Mouse (Mus musculus): ENCODE measurements at regions not wholly inside any gene's neighbourhood (a gene's known extent, or its start where the extent isn't known, plus 50 kb on each side); places are given as distances from the start of the nearest gene placed in this dataset.
A peak's percentile ranks its signal among the peaks of the same experiment; 100 is the strongest.

DNA sequence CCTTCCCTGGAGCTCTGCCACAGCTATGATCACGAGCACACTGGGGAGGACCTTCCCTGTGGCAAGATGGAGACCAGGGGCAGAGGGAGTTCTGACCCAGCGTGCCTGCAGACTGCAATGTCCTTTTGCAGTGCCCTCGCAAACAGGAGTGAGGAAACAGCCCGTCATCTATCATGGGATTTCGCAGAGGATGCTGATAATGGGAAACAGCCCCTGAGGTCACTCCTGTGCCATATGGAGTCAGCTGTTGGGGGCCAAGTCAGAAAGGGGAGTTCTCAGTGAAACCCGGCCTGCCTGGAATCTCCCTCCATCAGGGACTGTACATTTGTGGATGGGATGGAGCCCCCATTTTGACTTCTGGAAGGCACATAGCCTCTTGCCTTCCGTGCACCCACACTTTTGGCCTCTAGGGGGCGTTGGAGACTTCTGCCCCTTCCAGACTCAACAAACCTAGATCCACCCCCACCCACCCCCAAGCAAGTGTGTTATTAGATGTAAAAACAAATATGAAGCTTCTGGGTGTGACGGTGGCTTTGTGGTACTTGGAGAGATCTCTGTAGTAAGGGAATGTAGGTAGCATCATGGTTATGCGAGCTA, 98.1 kb downstream of the Kdr start:
- no peak overlapping the region for H3K4me3 ChIP-seq (replicated peaks)
- ATAC-seq (ENCODE audit: low read depth) (no peak), DNase-seq (no peak)
- peaks cover 7% of the 10 kb centered on the region; the same call in 1 of the 2 replicates for H3K4me1 ChIP-seq (replicated peaks)
- H3K27me3 ChIP-seq, result 0 out of 2 replicates have a peak, but pooled peaks cover 3% of the 10 kb centered on the region
- H3K36me3 ChIP-seq, result no peaks in the 10 kb centered on the region
- H3K27ac ChIP-seq, result no peak overlapping the region
- 47% methylated on average over 10 of the region's 10 CpGs for WGBS (ENCODE audit: insufficient replicate concordance)
- no peaks in the 10 kb centered on the region for H3K9me3 ChIP-seq (replicated peaks)
- no peak overlapping the region for H3K9ac ChIP-seq
- no peak overlapping the region for H3K4me2 ChIP-seq

DNA sequence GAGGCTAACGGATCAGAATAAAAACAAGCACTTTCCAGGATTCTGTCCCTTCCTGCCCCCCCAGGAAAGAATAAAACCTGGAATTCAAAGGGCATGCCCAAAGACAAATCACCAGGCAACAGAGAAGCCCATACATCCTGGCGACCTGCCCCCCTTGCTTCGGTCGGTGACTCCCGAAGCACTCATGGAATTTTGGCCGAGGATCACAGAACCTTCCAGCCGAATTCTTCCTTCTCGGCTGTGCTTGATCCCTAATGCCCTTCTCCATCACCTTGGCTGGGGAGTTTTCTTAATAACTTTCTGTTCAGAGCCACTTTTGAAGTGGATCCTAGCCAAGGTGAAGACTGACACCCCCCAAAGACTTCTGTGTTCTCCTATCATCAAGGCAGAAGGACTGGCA, 99.9 kb downstream of the Kdr start:
- Histone ChIP-seq H3K4me1 (replicated peaks) (peaks cover 7% of the 10 kb centered on the region; the same call in 1 of the 2 replicates), H3K9me3 (replicated peaks) (no peaks in the 10 kb centered on the region), H3K27ac (no peak overlapping the region), H3K36me3 (no peaks in the 10 kb centered on the region), H3K4me3 (replicated peaks) (no peak overlapping the region), H3K9ac (no peak overlapping the region), H3K4me2 (no peak overlapping the region), H3K27me3 (0 out of 2 replicates have a peak, but pooled peaks cover 3% of the 10 kb centered on the region)
- WGBS (ENCODE audit: insufficient replicate concordance), result 81% methylated on average over 8 of the region's 8 CpGs
- ATAC-seq (ENCODE audit: low read depth), result no peak
- DNase-seq, result no peak

DNA sequence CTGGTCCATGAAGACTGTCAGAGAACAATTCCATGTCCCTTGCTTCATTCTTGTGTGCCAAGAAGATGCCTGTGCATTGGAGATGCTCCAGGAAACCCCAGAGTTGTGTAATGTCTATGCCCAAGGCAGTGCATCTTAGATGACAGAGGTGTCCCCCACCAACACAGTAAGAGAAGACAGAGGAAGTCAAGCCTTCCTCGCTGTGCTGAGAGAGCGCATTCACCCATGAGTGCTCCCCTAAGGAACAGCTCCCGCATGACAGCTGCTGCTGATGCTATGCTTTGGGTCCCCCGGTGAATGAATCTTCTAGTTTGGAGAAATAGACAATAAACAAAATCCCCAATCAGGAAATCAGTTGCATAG, 100.7 kb downstream of the Kdr start:
- Histone ChIP-seq H3K27ac (no peak overlapping the region), H3K9me3 (replicated peaks) (no peaks in the 10 kb centered on the region), H3K36me3 (no peaks in the 10 kb centered on the region), H3K4me1 (replicated peaks) (peaks cover 7% of the 10 kb centered on the region; the same call in 1 of the 2 replicates), H3K27me3 (0 out of 2 replicates have a peak, but pooled peaks cover 3% of the 10 kb centered on the region), H3K9ac (no peak overlapping the region), H3K4me3 (replicated peaks) (no peak overlapping the region), H3K4me2 (no peak overlapping the region)
- WGBS (ENCODE audit: insufficient replicate concordance), result 26% methylated on average over 4 of the region's 4 CpGs
- DNase-seq, result no peak
- ATAC-seq (ENCODE audit: low read depth), result no peak

DNA sequence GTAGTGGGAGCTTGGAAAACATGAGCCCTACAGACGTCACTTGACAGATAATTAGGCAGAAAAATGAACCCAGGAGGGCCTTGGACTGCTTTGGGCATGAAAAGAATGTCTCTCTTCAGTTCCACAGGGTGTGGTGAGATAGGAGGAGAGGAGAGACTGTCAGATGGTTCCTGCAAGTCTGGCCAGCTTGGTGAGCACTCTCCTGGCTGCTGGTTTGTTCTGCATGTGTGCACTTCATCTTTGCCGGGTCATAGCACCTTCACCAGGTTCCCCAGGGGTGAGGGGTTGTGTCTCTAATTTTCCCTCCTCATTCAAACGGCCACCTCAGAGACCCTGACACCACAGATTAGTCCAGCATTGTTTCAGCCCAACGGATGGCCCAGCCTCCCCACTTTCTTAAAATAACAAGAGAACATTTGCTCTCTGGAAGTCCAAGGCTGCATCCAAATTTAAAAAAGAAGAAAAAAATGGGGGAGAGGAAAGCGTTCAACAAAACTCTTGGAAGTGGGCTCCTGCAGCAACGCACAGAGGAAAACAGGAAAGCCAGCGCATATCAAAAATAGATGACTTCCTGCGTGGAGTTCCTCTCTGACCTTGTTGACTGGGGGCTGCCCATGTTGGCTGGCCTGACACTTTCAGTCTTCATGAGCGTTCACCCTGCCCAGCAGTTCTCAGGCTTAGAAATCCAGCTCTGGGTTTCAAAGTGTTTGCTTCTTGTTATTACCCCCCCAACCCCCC, 101.2 kb downstream of the Kdr start:
- Histone ChIP-seq H3K27ac (no peak overlapping the region), H3K27me3 (0 out of 2 replicates have a peak, but pooled peaks cover 3% of the 10 kb centered on the region), H3K36me3 (no peaks in the 10 kb centered on the region), H3K4me1 (replicated peaks) (peaks cover 7% of the 10 kb centered on the region; the same call in 1 of the 2 replicates), H3K9ac (no peak overlapping the region), H3K9me3 (replicated peaks) (no peaks in the 10 kb centered on the region), H3K4me3 (replicated peaks) (no peak overlapping the region), H3K4me2 (no peak overlapping the region)
- DNase-seq (no peak), ATAC-seq (ENCODE audit: low read depth) (no peak)
- WGBS (ENCODE audit: insufficient replicate concordance), result 14% methylated on average over 9 of the region's 9 CpGs

DNA sequence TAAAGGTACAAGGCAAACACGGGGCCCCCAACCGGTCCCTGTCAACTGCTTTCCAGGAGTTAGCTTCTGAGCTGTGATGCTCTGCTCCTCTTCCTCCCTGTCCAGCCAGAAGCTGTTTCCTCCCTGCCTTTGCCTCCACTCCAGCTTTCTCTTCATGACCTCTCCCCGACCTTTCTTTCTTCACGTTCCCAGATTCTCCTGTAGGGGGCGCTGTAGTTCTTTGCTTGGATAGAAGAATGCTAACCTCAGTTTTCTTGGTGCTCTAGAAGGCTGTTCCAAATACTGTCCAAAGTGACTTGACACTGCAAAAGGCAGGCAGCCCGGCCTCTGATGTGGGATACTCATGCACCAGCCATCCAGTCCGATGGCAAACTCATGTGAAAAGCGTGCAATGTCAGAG, 107.1 kb downstream of the Kdr start:
- no peaks in the 10 kb centered on the region for H3K36me3 ChIP-seq
- H3K27me3 ChIP-seq, result no peaks in the 10 kb centered on the region
- DNase-seq (peak; percentile 46), ATAC-seq (ENCODE audit: low read depth) (no peak)
- WGBS (ENCODE audit: insufficient replicate concordance), result 14% methylated on average over 8 of the region's 8 CpGs
- no peak overlapping the region for H3K27ac ChIP-seq
- H3K4me3 ChIP-seq (replicated peaks), result no peak overlapping the region
- no peak overlapping the region for H3K4me2 ChIP-seq
- no peaks in the 10 kb centered on the region for H3K4me1 ChIP-seq (replicated peaks)
- no peaks in the 10 kb centered on the region for H3K9me3 ChIP-seq (replicated peaks)
- no peak overlapping the region for H3K9ac ChIP-seq

DNA sequence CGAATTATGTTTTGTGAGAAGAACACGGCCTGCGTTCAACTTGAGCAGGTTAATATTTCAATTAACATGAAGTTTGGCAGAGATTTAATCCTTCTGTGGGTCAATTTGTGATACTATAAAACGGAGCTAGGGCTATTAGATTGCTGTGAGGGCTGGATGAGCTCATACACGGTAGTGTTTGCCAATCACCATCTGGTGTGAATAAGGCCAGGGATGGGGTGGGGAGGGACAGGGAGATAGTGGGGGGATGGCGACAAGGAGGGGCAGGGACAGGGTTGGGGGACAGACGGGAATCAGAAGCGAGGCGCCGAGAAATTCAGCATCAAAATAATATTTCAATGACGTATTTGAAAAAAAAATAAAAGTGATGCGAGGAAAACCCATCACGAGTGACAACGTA, 107.6 kb downstream of the Kdr start:
- Histone ChIP-seq H3K9ac (no peak overlapping the region), H3K4me2 (no peak overlapping the region), H3K4me1 (replicated peaks) (no peaks in the 10 kb centered on the region), H3K36me3 (no peaks in the 10 kb centered on the region), H3K4me3 (replicated peaks) (no peak overlapping the region), H3K27ac (no peak overlapping the region), H3K9me3 (replicated peaks) (no peaks in the 10 kb centered on the region), H3K27me3 (no peaks in the 10 kb centered on the region)
- DNase-seq, result no peak
- 69% methylated on average over 14 of the region's 14 CpGs for WGBS (ENCODE audit: insufficient replicate concordance)
- ATAC-seq (ENCODE audit: low read depth), result no peak

DNA sequence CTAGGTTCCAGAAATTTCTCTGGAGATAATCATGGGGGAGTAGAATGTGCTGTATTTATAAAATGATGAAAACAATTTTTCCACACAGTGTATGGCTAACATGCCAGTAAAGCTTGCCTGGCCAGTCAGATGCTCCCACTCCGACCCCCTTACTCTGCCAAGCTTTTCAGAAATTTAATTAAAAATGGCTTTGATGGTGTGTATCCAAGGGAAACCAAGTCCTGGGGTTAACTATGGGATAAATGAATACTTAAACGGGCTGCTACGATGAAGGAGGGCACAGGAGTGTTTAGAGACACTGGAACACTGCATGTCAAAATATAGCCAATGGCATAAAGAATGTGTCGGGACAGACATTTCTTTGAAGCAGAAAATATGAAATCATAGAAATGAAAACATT, 108.7 kb downstream of the Kdr start:
- WGBS (ENCODE audit: insufficient replicate concordance), result 72% methylated on average over 4 of the region's 4 CpGs
- H3K27ac ChIP-seq, result no peak overlapping the region
- no peak overlapping the region for H3K4me3 ChIP-seq (replicated peaks)
- H3K36me3 ChIP-seq, result no peaks in the 10 kb centered on the region
- H3K9me3 ChIP-seq (replicated peaks), result no peaks in the 10 kb centered on the region
- no peaks in the 10 kb centered on the region for H3K4me1 ChIP-seq (replicated peaks)
- ATAC-seq (ENCODE audit: low read depth) (no peak), DNase-seq (no peak)
- H3K9ac ChIP-seq, result no peak overlapping the region
- H3K27me3 ChIP-seq, result no peaks in the 10 kb centered on the region
- H3K4me2 ChIP-seq, result no peak overlapping the region

DNA sequence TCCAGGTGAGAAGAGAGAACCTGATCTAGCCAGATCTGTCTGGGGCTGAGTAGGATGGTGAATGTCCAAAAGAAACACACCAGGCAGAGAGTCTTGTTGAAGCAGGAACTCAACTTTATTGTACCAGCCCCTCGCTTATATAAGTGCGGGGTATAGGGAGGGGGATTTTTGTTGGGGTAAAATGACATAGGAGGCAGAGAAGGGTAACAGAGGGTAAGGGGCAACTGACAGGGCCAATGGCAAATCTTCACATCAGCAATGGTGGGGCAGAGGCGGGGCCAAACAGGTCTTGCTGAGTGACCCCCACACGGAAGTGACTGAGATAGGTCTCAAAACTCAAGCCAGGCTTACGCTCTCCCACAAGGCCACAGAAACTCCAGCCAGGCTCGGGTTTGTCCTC, 113.2 kb downstream of the Kdr start:
- WGBS (ENCODE audit: insufficient replicate concordance), result 64% methylated on average over 6 of the region's 6 CpGs
- Histone ChIP-seq H3K4me1 (replicated peaks) (no peaks in the 10 kb centered on the region), H3K4me2 (no peak overlapping the region), H3K36me3 (no peaks in the 10 kb centered on the region), H3K9me3 (replicated peaks) (no peaks in the 10 kb centered on the region), H3K27ac (no peak overlapping the region), H3K4me3 (replicated peaks) (no peak overlapping the region), H3K9ac (no peak overlapping the region), H3K27me3 (0 out of 2 replicates have a peak, but pooled peaks cover 4% of the 10 kb centered on the region)
- DNase-seq (no peak), ATAC-seq (ENCODE audit: low read depth) (no peak)

DNA sequence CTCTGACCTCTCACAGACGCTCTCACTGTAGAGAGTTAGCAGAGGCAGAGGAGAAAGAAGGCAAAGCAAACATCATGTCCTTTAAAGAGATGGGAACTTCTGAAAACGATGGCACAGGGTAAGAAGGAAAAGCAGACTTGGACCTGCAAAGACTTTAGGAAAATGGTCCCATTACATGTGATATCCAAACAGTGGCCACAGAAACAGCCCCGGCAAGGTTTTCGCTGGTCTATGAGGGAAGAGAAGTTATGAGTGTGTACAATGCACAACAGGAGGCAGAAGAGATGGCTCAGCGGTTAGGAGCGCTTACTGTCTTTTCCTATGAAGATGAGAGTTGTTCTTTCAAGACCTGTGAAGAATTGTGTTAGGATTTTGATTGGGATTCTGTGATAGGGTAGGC, 114.9 kb downstream of the Kdr start:
- Histone ChIP-seq H3K27ac (no peak overlapping the region), H3K9ac (no peak overlapping the region), H3K4me3 (replicated peaks) (no peak overlapping the region), H3K4me1 (replicated peaks) (no peaks in the 10 kb centered on the region), H3K36me3 (no peaks in the 10 kb centered on the region), H3K4me2 (no peak overlapping the region), H3K9me3 (replicated peaks) (no peaks in the 10 kb centered on the region), H3K27me3 (0 out of 2 replicates have a peak, but pooled peaks cover 4% of the 10 kb centered on the region)
- 64% methylated on average over 6 of the region's 6 CpGs for WGBS (ENCODE audit: insufficient replicate concordance)
- DNase-seq (no peak), ATAC-seq (ENCODE audit: low read depth) (no peak)

DNA sequence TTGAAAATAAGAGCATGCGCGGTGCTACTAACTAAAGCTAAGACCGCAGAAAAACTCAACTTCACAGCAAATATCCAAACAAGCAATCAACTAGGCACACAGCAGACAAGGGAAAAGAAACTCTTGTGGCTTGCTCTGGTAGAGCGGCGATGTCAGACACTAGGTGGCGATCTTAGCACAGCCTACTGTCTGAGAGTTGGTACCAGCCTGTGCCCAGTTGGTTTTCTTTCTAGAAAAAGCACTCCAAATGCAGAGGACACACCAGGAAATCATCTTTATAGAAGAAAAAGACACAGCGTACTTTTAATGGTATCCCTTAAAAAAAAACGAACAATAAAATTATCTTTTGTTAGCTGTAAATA, 115.6 kb downstream of the Kdr start:
- Histone ChIP-seq H3K4me1 (replicated peaks) (0 out of 2 replicates have a peak, but pooled peaks cover 2% of the 10 kb centered on the region), H3K27me3 (0 out of 2 replicates have a peak, but pooled peaks cover 4% of the 10 kb centered on the region), H3K27ac (no peak overlapping the region), H3K4me3 (replicated peaks) (no peak overlapping the region), H3K4me2 (no peak overlapping the region), H3K36me3 (no peaks in the 10 kb centered on the region), H3K9me3 (replicated peaks) (no peaks in the 10 kb centered on the region), H3K9ac (no peak overlapping the region)
- peak; percentile 11 for DNase-seq
- no peak for ATAC-seq (ENCODE audit: low read depth)
- WGBS (ENCODE audit: insufficient replicate concordance), result 10% methylated on average over 8 of the region's 8 CpGs

DNA sequence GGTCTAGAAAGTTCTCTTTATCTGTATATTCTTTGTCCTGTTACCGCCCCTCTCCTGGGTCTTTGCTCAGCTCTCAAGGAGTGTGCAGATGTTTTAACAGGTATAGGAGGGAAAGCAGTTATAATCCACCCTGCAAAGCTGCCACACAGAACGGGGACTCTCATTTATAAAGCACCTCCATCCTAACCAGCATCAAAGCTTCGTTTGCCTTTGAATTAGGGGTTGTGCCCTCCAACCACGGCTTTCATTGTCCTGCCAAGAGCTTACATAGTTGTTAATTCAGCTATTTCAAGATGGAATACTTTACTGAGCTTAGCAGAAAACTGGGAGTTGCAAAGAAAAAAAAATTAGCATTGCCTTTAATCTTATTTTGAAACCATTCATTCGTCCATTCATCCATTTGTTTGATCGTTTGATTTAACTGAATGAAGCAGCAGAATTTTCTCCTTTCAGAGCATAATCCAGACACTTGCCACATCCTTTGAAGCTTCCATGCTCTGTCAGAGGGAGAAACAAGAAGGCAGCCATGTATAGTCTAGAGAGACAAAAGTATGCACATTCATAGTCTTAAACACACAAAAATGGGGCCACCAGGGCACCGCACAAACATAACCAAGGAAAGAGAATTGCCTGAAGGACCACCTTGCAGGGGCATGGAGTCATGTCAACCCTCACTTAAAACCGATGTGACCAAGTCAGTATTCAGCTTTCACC, 116.2 kb downstream of the Kdr start:
- 51% methylated on average over 8 of the region's 8 CpGs for WGBS (ENCODE audit: insufficient replicate concordance)
- peaks cover 5% of the 10 kb centered on the region for H3K4me1 ChIP-seq (replicated peaks)
- no peak for ATAC-seq (ENCODE audit: low read depth)
- no peaks in the 10 kb centered on the region for H3K36me3 ChIP-seq
- H3K9ac ChIP-seq, result no peak overlapping the region
- H3K27ac ChIP-seq, result no peak overlapping the region
- H3K4me2 ChIP-seq, result no peak overlapping the region
- no peak for DNase-seq
- no peaks in the 10 kb centered on the region for H3K9me3 ChIP-seq (replicated peaks)
- no peak overlapping the region for H3K4me3 ChIP-seq (replicated peaks)
- 0 out of 2 replicates have a peak, but pooled peaks cover 4% of the 10 kb centered on the region for H3K27me3 ChIP-seq
